Mouse (Mus musculus) brain, embryonic 14.5 days (tissue): ENCODE data around the gene Ppp3ca. TPM values are rescaled to one million over a fixed set of nuclear protein-coding genes. Genes with fewer than 3 reads are reported as not detected.

Experiments used
- DNase-seq: peaks from one replicate; pipeline ENCODE4 v3.0.0-alpha.2; 2011; ENCODE audit warnings: low read depth
- CTCF ChIP-seq: fragments of 200-500 bp; IDR thresholded peaks from 2 replicates; pipeline ENCODE4 v1.5.1; 2012; ENCODE audit warnings: inconsistent platforms, mild to moderate bottlenecking, moderate library complexity, borderline replicate concordance; ENCODE audit not compliant: insufficient read depth, insufficient read length; ENCODE audit errors: extremely low read depth
- POLR2A ChIP-seq: fragments of 200-500 bp; IDR thresholded peaks from 2 replicates; pipeline ENCODE4 v1.6.1; 2012; ENCODE audit warnings: mild to moderate bottlenecking, inconsistent platforms, borderline replicate concordance; ENCODE audit not compliant: poor library complexity, insufficient read depth, insufficient read length, severe bottlenecking; ENCODE audit errors: extremely low read depth
- polyA plus RNA-seq: library from polyadenylated mRNA; depleted of rRNA; stranded (reverse); fragments of >200 nt; gene quantifications from 2 replicates; pipeline ENCODE4 v1.2.3, GENCODE M21; 2012

Ppp3ca gene
- polyA plus RNA-seq, 1 experiment, result 78.6 TPM

DNA sequence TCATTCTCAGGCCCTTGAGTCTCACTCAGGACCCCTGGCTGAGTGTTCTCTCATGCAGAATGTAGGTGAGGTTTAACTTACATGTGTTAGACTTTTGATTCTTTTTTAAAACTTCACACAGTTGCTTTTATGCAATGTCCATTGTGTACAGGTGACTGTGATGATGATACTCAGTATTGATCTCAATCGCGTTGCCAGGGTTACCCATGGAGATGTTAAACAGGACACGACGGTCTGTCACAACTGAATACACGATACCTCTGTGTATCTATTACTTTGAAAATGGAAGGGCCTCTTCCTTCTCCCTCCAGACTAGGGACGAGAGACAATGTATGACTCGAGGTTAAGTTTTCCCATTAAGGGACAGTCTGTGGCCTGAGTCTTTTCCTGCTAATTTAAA, 107.5 kb downstream of the Ppp3ca start:
- TF ChIP-seq POLR2A, result no peak
- TF ChIP-seq CTCF, result no peak
- DNase-seq, result no peak

DNA sequence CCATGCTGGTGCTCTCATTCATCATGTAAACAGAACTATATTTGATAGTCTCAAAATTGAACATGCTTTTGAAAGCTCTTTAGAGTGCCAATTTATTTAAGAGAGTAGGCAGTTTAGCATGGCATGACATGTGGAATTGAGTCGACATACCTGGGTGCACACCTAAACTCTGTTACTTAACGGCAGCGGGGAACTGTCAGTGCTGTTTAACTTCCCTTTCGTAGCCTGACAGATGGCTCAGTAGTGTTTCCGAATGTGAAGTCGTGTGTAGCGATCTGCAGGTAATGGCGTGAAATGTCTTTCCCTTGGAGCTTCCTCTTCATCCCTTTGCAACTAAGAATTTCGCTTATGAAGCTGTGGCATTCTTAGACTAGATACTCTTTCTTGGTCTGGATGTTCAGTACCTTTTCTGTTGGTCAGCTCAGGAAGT, 107.9 kb downstream of the Ppp3ca start:
- peak; percentile 28 for DNase-seq
- TF ChIP-seq POLR2A (no peak), CTCF (no peak)

DNA sequence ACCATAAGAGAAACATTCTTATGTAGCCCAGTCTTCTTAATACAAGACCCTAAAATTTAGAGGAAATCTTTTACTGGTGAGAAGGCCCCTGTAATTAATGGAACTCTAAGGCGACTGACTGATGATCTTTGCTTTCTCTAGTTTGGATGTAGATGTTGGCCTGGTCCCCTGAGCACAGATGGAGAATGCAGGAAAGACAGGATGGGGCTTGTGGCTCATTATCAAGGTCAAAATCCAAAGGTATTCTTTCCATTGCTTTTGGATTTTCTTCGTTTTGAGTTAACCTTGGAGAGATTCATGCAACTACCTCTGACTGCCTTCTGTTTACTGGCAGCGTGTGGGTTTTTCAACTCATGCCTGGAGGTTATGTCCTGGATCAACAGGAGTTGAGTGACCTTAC, 110.4 kb downstream of the Ppp3ca start:
- DNase-seq, result no peak
- no peak for TF ChIP-seq CTCF
- TF ChIP-seq POLR2A, result no peak

DNA sequence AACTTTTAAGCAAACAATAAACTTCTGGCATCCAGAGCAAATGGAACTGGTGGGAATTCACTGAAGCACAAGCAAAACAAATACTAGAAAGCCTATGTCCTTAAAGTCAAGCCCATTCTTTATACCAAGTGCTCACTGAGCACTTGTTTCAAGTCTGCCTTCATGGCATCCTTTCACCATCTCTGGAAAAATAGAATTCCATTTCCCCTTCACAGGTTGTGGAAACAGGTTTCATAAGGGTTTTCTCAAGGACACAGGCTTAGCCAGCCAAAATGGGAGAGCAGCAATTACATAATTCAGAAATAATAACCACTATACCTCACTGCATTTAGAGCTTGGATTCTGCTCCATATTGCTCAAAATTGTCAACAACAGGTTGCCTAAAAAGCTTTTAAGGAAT, 112.1 kb downstream of the Ppp3ca start:
- no peak for DNase-seq
- no peak for TF ChIP-seq POLR2A
- TF ChIP-seq CTCF, result no peak

DNA sequence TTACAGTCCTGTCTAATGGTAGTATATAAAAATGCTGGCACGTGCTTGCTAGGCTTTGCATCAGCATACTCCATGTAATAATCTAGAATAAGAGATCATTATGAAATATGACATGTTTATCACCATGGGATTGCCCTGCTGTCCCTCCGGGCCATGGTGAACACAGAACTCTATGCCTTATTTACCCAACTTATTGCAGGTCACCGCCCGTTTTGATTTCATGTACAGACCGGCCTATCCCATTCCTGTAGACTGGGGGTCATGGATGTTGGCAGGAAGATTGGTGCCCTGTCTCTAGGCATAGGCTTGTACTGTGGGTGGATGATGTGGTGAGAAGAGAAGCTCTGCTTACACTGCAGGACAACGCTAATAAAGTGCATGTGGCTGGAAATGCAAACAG, 115.8 kb downstream of the Ppp3ca start:
- no peak for DNase-seq
- TF ChIP-seq CTCF (no peak), POLR2A (no peak)

DNA sequence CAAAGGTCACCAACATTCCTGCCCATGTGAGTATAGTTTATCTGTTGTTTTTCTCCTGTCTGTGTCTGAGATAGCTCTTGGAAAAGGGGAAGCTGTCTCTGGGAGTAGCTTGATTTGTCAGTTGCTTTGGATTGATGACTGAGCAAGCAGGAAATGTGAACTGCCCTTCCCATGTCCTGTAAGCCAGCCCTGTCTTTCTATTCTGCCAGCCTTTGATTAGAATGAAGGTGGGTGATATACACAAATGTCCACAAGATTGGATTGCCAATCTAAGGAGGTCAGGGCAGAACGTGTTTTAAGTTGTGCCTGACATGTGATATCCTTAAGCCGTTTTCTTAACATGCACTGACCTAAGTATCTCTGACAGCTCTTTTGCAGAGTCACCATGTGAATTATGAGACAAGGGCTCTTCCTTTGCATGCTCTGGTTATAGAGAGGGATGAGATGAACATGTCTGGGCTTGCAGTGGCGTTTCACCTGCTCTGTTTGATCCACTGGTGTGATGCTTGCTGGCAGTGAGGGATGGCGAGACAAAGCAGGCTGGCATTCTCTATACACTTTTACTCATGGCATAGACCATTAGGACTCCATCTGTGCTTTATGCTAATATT, 120.4 kb downstream of the Ppp3ca start:
- DNase-seq, result peak; percentile 75
- TF ChIP-seq POLR2A, result no peak
- TF ChIP-seq CTCF, result no peak

DNA sequence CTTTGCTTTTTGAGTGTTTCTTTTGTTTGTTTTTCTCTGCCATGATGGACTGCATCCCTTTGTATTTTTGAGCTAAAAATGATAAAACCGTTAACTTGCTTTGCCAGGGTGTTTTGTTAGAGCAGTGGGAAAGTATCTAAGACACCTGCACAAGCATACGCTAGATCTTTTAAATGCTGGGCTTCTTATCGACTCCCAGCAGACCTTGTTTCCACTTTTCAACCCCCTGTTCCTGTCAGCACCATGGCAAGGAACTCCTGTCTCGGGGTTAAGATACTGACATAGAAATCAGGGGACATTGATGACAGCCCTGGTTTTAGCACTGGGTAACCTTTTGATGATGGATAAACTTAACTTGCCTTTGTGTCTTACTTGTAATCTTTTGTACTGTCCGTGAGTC, 121.5 kb downstream of the Ppp3ca start:
- no peak for DNase-seq
- TF ChIP-seq CTCF (no peak), POLR2A (no peak)

DNA sequence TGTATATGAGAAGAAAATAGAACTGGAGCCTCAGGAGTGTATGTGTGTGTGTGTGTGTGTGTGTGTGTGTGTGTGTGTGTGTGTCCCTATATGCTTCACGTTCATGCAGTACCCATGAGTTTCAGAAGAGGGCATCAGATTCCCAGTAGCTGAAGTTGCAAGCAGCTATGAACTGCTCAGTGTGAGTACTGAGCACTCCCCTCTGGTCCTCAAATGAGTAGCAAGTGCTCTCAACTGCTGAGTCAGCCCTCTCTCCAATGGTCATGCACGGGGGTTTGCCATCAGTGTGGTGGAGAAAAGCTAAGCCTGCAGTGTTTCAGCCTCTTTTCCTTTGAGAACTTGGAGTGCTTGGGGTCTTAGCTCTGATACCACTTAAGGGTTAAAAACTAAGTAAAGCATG, 122.0 kb downstream of the Ppp3ca start:
- DNase-seq, result no peak
- TF ChIP-seq CTCF, result no peak
- TF ChIP-seq POLR2A, result no peak

DNA sequence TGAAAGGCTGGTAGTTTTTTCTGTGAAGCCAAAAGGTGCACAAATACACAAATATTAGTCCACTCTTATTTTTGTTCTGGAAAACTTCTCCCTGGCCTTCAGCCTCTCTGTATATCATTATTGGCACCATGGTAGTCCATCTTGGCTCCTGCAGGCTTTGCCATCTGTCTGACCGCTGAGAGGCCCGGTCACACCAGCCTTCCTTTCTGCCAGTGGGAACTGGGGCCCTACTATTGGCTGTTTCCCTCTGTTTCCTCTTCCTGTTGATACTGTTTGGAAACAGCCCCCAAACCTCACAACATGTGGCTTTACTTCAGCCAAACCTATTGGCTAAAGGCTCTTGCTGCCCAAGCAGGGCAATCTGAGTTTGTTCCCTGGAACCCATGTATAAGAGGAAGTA, 123.5 kb downstream of the Ppp3ca start:
- no peak for DNase-seq
- TF ChIP-seq CTCF (no peak), POLR2A (no peak)

DNA sequence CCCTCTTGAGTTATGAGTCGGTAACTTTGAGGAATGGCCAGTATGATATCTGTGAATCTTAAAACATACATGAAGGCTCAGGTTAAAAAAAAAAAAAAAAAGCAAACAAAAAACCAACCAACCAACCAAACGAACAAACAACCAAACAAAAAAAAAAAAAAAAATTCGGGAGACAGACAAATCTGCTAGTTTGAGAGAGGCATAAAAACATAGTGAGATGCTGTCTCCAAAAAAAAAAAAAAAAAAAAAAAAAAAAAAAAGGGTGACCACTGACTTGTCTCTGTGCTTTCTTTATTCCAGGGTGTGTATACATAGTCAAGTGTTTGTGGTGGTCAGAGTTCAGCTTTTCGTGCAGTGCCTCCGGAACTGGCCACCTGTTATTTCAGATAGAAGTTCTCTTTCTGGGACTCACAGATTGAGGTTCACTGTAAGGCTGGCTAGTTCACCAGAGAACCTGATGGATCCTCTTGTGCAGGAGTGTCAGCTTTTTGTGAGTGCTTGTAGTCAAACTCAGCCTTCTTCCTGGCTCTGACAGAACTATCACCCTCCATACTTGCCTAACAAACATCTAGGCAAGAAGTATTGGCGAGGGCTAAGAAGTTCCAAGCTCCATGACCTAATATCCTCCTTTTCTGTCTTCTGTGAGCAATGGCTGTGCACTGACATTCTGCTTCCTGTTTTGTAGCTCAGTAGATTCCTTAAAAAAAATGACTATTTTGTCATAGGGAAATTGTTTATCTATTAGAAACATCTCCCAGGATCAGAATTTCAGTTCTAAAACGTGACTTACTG, 124.7 kb downstream of the Ppp3ca start:
- no peak for TF ChIP-seq CTCF
- no peak for TF ChIP-seq POLR2A

DNA sequence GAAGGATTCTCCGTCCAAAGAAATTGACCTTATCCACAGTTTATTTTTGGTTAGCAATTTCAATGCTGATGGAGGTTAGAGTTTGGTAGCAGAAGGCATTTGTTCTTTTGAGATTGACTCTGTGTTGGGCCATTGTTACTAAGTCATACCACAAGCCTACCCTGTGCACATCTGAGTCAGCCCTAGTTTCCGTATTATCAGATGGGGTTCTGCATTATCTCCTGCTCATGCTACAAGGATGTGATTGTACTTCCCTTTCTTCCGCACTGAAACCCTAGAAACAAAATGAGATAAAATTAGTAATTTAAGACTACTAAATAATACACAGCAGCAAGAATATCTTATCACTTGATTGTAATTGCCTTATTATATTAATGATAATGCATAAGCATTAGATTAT, 129.0 kb downstream of the Ppp3ca start:
- no peak for TF ChIP-seq POLR2A
- no peak for TF ChIP-seq CTCF
- DNase-seq, result no peak

More for the DNA sequence above, 124.7 kb downstream of the Ppp3ca start:
- no peak for DNase-seq

DNA sequence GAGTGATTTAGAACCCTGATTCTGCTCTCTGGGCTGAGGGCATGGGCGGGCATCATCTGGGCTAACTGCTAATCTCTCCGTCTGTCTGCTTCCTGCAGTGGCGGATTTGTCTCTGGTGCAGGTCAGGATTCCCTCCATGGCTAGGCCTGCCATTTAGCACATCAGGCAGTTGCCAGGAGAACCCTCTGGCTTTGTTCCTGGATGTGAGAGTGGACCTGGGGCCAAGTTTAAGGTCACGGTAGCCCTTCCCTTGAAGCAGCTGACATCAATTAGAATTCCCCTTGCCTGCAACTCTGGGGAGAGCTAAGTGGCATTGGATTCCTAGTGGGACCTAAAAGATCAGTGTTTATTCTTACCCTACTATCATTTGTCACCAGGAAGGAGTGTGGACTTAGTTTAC, 132.7 kb downstream of the Ppp3ca start:
- TF ChIP-seq POLR2A (no peak), CTCF (no peak)
- DNase-seq, result no peak
